Mouse (Mus musculus) embryo, embryonic 10.5 days (tissue): ENCODE measurements around the gene Slc12a8.

Experiments used
- DNase-seq: peaks from one replicate; pipeline ENCODE4 v3.0.0-alpha.2; 2015; ENCODE audit warnings: low spot score

Gene Slc12a8

GRCm38 (mm10) chr16:33675151-33675847 lies 158.2 kb downstream of the Slc12a8 start:
- no peak for DNase-seq

- DNase-seq, result no peak
These were observed 158.7 kb downstream of the Slc12a8 start for GRCm38 (mm10) chr16:33675848-33676184.

GRCm38 (mm10) chr16:33676347-33677312 lies 159.5 kb downstream of the Slc12a8 start:
- DNase-seq, result no peak

- DNase-seq, result no peak
These were observed 160.2 kb downstream of the Slc12a8 start for GRCm38 (mm10) chr16:33677313-33677690.

GRCm38 (mm10) chr16:33677901-33678300 lies 160.8 kb downstream of the Slc12a8 start:
- no peak for DNase-seq

GRCm38 (mm10) chr16:33680271-33680670 lies 163.1 kb downstream of the Slc12a8 start:
- DNase-seq, result no peak

GRCm38 (mm10) chr16:33680816-33681215 lies 163.7 kb downstream of the Slc12a8 start:
- no peak for DNase-seq

- DNase-seq, result no peak
These were observed 164.5 kb downstream of the Slc12a8 start for GRCm38 (mm10) chr16:33681661-33682060.

GRCm38 (mm10) chr16:33682651-33683050 lies 165.5 kb downstream of the Slc12a8 start:
- no peak for DNase-seq

- DNase-seq, result peak; percentile 68
These were observed 166.4 kb downstream of the Slc12a8 start for GRCm38 (mm10) chr16:33683206-33684161.

- DNase-seq, result peak; percentile 76
These were observed 167.1 kb downstream of the Slc12a8 start, which contains the start of gene Heg1 for GRCm38 (mm10) chr16:33684162-33684702. Gene Heg1, plus strand, starts transcription at chr16:33684370.

GRCm38 (mm10) chr16:33684703-33685701 lies 167.9 kb downstream of the Slc12a8 start:
- DNase-seq, result peak; percentile 65

- DNase-seq, result no peak
These were observed 168.9 kb downstream of the Slc12a8 start for GRCm38 (mm10) chr16:33686056-33686455.

GRCm38 (mm10) chr16:33687724-33688123 lies 170.6 kb downstream of the Slc12a8 start:
- no peak for DNase-seq

- DNase-seq, result no peak
These were observed 174.0 kb downstream of the Slc12a8 start for GRCm38 (mm10) chr16:33690975-33691747.

GRCm38 (mm10) chr16:33693553-33693952 lies 176.4 kb downstream of the Slc12a8 start:
- no peak for DNase-seq

GRCm38 (mm10) chr16:33696811-33697575 lies 179.9 kb downstream of the Slc12a8 start:
- DNase-seq, result no peak

GRCm38 (mm10) chr16:33697576-33698276 lies 180.6 kb downstream of the Slc12a8 start:
- no peak for DNase-seq
